Mouse (Mus musculus) kidney, adult 2 months (tissue): ENCODE measurements at regions not wholly inside any gene's neighbourhood (a gene's known extent, or its start where the extent isn't known, plus 50 kb on each side); places are given as distances from the start of the nearest gene placed in this dataset.

Experiments used
- CTCF ChIP-seq: fragments of 200-500 bp; conservative IDR thresholded peaks from 2 replicates; pipeline ENCODE4 v1.5.1; 2011; ENCODE audit warnings: low read depth, mild to moderate bottlenecking, control low read depth, low read length, moderate library complexity, mixed read lengths; ENCODE audit not compliant: insufficient read depth, insufficient read length
- POLR2A ChIP-seq: fragments of 200-500 bp; IDR thresholded peaks from one replicate; pipeline ENCODE4 v1.6.1; 2011; ENCODE audit warnings: low read depth, low read length, control low read depth

- TF ChIP-seq CTCF = no peak
- no peak for TF ChIP-seq POLR2A
These were observed 74.5 kb downstream of the Slc10a2 start for GRCm38 (mm10) chr8:5030651-5031050.
